Mouse (Mus musculus) spleen, postnatal 14 days (tissue): ENCODE data around the gene Foxi1.
"Not testable (repeated sequence)": the region's sequence is repeated elsewhere in the genome, so short reads cannot be mapped to it uniquely, and the experiment has no call there.

Experiments
- DNase-seq, 2 experiments: peaks; one replicate each; pipeline ENCODE4 v3.0.0; 2021 to 2022; ENCODE audit warnings: low spot score in 2 of 2

Foxi1 gene

DNA sequence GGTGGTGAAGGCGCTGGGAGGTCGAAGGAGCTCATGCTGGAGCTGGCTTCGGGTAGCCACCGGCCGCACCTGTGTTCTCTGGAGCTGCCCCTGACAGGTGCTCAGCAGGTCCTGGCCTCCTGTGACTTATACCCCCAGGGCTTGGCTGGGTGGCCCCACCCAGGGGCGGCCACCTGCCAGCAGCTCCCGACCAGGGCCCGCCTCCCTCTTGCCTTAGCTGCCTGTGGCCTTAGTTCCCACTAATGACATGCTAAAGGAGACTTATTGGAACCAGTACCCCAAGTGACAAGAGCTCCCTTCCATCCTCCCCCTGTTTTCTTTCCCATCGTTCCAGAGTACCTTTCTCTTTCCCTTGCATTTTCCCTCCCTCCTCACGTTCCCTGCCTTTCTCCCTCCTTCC, at the start of gene Foxi1:
Foxi1 (minus strand) TSS at position 101 of the 400 bp plus-strand sequence.
- DNase-seq = no peak

GRCm38 (mm10) chr11:34242979-34243378, 35.1 kb upstream of the Foxi1 start:
- no peak for DNase-seq

GRCm38 (mm10) chr11:34240252-34240651, 32.4 kb upstream of the Foxi1 start:
- no peak for DNase-seq

- DNase-seq = no peak
Measured at GRCm38 (mm10) chr11:34239691-34240090, 31.8 kb upstream of the Foxi1 start.

GRCm38 (mm10) chr11:34236885-34237284, 29.0 kb upstream of the Foxi1 start:
- DNase-seq = no peak

GRCm38 (mm10) chr11:34236091-34236759, 28.3 kb upstream of the Foxi1 start:
- DNase-seq = peak in 1 of 2 experiments; percentile 19

GRCm38 (mm10) chr11:34228758-34229364, 21.0 kb upstream of the Foxi1 start:
- peak in 1 of 2 experiments; percentile 17 for DNase-seq

DNA sequence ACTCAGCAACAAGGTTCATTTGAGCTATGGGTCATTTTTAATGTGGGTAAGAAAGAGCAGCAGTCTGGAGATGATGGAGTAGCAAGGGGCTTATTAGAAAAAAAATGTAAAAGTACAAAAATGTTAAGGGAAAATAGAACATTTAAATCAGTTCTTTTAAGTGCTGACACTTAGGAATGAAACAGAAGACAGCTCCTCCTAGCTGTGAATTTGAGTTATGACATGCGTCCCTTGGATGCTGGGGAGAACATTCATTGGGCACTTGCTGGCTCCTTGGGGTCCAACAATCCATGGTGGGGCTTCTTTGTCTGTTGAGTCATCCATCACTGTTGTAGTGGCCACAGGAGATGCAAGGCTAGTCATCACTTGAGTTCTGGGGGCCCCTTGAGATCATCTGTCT, 19.3 kb upstream of the Foxi1 start:
- no peak for DNase-seq

GRCm38 (mm10) chr11:34220596-34220995, 12.7 kb upstream of the Foxi1 start:
- DNase-seq = not testable (repeated sequence)

DNA sequence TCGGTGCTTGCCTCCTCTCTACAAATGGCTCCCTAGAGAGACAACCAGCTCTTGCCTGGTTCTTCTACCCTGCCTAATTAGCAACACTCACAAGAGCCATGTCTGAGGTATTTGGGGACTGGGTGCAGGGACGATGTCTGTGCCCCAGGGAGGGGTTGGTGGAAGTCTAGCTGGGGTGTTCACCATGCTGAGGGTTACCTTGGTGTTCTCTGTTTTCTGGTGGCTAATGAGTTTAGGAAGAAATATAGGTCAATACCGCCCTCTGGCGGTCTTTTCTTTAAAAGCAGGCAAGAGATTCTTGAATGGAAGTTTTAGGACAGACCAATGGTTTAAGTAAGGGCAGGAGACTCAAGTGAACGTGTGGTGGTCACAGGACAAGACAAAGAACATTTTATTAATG, 5.0 kb upstream of the Foxi1 start:
- peak in 1 of 2 experiments; percentile 40 for DNase-seq

DNA sequence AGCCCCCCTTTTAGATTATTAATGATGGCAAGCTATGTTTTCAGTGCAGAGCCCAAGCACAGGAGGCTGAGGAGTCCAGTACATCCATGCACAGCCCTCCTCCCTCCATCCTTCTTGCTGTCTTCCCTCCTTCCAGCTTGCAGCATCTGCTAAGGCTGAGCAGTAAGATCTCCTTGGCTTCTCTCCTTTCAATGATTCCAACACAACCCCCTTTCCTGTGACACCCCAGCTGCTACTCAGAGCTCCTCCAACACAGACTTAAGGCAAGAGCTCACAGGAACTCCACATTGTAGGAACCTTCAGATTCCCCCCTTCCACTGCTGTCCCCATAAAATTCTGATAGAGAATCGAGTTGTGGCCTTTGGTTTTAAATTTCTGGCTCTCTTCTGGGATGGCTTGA, 5.1 kb downstream of the Foxi1 start:
- DNase-seq = no peak

- no peak for DNase-seq
Measured at GRCm38 (mm10) chr11:34195142-34195541, 12.7 kb downstream of the Foxi1 start.

DNA sequence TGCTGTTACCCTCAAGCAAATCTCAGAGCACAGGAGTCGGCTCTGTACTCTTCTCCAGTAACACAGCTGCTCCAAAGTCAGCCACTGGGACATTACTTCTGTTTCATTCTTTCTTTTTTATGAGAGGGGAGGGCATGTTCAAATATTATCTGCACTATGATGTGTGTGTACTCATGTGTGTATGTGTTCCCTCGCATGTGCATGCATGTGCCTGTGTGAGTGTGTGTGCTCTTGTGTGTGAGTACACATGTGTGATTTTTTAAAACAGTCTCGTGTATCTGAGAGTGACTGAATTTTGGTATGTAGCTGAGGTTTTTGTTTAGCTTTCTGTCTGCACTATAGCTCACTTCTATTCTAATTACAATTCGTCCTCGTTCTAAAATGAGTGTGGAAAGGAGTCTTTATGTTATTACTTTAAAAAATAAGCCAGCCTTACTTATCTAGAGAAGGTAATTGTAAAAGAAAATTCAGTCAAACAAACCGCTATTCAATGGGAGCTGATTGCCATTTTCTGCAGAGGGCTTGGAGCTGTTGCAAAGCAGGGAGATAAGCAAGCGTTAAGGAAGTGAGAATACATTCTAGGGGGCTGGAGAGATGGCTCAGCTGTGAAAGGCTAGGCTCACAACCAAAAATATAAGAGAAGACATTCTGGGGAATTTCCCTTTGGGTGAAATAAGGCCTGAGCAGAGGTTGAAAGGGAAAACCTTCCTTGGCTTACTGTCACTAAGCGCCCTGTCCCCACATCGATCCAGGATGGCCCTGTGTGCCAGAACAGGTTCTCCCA, 13.5 kb downstream of the Foxi1 start:
- no peak for DNase-seq

- no peak for DNase-seq
Measured at GRCm38 (mm10) chr11:34193658-34194057, 14.2 kb downstream of the Foxi1 start.

DNA sequence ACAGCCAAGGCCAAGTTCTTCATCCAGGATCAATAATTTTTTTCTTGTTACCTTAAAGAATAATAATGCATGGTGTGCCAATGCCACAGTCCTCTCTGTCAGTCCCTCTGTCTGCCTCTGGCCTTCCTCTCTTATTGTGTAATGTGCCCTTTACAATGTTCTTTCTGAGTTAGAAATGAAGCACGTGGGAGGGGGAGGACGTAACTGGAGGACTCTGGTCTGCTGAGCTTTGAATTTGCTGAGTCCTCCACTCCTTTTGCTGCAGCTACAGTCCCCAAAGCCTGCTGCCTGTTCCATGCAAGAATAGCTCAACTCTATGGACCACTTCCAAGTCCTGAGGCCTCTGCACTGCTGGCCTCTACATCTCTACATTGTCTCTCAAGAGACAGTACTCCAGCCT, 23.6 kb downstream of the Foxi1 start:
- no peak for DNase-seq

DNA sequence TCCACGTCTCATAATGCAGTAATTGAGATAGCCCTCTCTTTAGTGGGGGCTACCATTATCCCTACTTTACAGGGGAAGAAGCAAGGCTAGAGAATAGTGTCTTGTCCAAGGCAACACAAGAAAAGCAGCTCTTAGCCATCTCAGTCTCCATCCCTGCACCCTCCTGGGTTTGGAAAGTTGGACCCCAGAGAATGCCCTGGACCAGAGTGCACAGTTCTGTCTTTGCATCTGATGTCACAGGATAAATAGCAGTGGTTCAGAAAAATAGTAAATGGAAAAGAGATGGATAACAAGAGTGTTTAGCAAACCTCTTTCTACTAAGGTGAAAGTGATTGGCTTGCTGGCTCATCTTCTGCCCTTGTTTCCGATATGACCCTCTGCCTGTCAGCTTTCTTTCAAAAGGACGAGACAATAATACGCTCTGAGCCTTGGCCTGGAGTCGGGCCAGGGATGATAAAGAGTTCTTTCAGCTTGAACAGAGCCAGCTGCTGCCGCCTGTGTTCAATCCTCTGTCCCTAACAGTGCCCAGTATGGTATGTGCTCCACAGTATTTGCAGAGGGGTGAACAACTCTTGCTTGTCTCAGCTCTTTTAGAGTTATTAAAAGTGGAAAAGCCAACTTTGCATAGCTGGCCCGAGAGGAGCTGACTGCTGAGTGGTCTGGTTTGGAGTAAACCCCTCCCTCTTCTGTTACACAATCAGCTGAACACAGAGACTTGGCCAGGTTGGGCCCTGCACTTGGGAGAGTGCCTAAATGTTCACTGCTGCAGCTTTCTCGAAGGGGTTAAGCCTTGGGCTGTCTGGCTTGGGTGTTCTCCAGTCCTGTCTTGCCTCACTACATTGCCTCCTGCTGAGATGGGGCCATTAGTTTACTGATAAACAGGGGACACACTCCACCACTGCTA, 26.4 kb downstream of the Foxi1 start:
- DNase-seq = no peak

- DNase-seq = no peak
Measured at GRCm38 (mm10) chr11:34178752-34179151, 29.1 kb downstream of the Foxi1 start.

- DNase-seq = no peak
Measured at GRCm38 (mm10) chr11:34176371-34176770, 31.5 kb downstream of the Foxi1 start.

- no peak for DNase-seq
Measured at GRCm38 (mm10) chr11:34171221-34171620, 36.7 kb downstream of the Foxi1 start.

DNA sequence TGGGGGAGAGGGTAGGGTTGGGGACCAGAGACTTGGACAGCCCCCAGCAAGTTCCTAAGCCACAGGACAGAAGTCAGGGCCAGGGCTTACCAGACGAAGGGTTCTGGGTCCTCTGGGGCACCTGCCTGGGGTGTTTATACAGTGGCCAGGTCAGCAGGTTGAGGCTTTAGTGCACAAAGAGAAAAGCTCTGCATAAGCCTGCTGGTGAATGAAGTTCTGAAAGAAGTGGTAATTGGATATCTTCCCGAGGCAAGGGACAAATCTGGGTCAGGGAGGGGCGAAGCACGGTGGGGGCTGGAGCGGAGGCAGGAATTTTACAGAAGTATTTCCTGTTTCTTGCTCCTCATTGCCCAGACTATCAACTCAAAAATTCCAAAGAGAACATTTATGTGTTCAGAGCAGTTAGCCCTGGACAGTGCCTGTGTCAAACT, 38.4 kb downstream of the Foxi1 start:
- no peak for DNase-seq

- no peak for DNase-seq
Measured at GRCm38 (mm10) chr11:34166392-34166791, 41.5 kb downstream of the Foxi1 start.

- DNase-seq = no peak
Measured at GRCm38 (mm10) chr11:34165278-34165677, 42.6 kb downstream of the Foxi1 start.
